In the genomic region with DNA sequence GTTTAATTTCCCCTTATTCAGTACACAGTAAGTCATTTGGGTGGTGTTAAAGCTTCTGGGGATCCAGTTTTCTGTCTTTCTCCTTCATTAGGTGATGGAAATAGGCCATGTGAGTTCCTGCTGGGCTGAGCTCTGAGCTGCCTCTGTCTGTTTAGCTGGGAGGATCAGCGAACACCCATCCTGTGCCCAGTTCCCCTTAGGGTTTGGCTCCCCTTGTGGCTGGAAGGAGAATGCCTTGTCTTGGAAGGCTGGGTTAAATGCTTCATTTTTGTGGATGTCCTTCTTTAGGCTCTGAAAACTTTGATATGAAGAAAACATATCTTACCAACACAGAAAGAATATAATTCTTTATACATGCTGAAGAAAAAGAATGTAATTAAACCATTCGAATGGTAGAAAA, we compare ENCODE assay signal across 9 mouse cellular contexts. TPM values are rescaled to one million over a fixed set of nuclear protein-coding genes. Genes with fewer than 3 reads are reported as not detected.
DNase-seq lines count a peak whose midpoint lies in the region; ATAC-seq and TF ChIP-seq lines count a peak whose summit lies in the region.
"Had no signal": no experiment of that assay in that cellular context is flagged by ENCODE, and none has a peak within 500 bp of the region (broad histone marks: within the 10 kb centered on the region; RNA-seq: fewer than 3 reads in every experiment).

No protein-coding gene starts in this region.

- H3K27ac ChIP-seq in heart, adult 2 months = no peak overlapping the region
- H3K27ac ChIP-seq in bone marrow, adult 2 months (ENCODE audit: control insufficient read depth, insufficient read depth, low read depth, low read length, poor library complexity) = no peak overlapping the region
- H3K27ac ChIP-seq in forebrain, embryonic 15.5 days (replicated peaks) = no peak overlapping the region
- no peak overlapping the region for H3K27ac ChIP-seq in forebrain, embryonic 11.5 days (ENCODE audit: low read depth, low read length)
- H3K27ac ChIP-seq: limb, embryonic 12.5 days had no signal

- no peaks in the 10 kb centered on the region for H3K36me3 ChIP-seq in heart, adult 2 months (ENCODE audit: control insufficient read depth, insufficient read depth, low read length)
- peaks cover under 1% of the 10 kb centered on the region for H3K36me3 ChIP-seq in C2C12 (ENCODE audit: control insufficient read depth, insufficient read depth)
- no peaks in the 10 kb centered on the region for H3K36me3 ChIP-seq in forebrain, embryonic 15.5 days
- no peaks in the 10 kb centered on the region for H3K36me3 ChIP-seq in forebrain, embryonic 11.5 days (ENCODE audit: control insufficient read depth, insufficient read depth, low read length)
- H3K36me3 ChIP-seq: limb, embryonic 12.5 days had no signal

- peaks cover 4% of the 10 kb centered on the region for H3K79me3 ChIP-seq in C2C12 (ENCODE audit: low read depth)

- peaks cover 1% of the 10 kb centered on the region; the same call in 1 of the 2 replicates for H3K4me1 ChIP-seq in heart, adult 2 months (ENCODE audit: control insufficient read depth, insufficient read depth, low read length)
- H3K4me1 ChIP-seq in bone marrow, adult 2 months (ENCODE audit: control insufficient read depth, insufficient read depth, low read length) = no peaks in the 10 kb centered on the region
- H3K4me1 ChIP-seq in forebrain, embryonic 15.5 days = no peaks in the 10 kb centered on the region
- no peaks in the 10 kb centered on the region for H3K4me1 ChIP-seq in forebrain, embryonic 11.5 days (replicated peaks; ENCODE audit: control insufficient read depth, insufficient read depth, low read length)
- H3K4me1 ChIP-seq: limb, embryonic 12.5 days had no signal

- H3K79me2 ChIP-seq in heart, adult 2 months (replicated peaks; ENCODE audit: control insufficient read depth, insufficient read depth, low read length) = peaks cover 2% of the 10 kb centered on the region; the same call in 1 of the 2 replicates
- peaks cover 14% of the 10 kb centered on the region for H3K79me2 ChIP-seq in C2C12 (ENCODE audit: control insufficient read depth, insufficient read depth)

- WGBS in heart, adult 2 months = 64% methylated on average over 2 of the region's 2 CpGs
- 60% methylated on average over 2 of the region's 2 CpGs for WGBS in bone marrow, adult 2 months
- whole genome bisulfite sequencing in forebrain, embryonic 15.5 days = 68% methylated on average over 2 of the region's 2 CpGs
- 67% methylated on average over 2 of the region's 2 CpGs for WGBS in forebrain, embryonic 11.5 days

- TF ChIP-seq CTCF in heart, adult 2 months (IDR thresholded peaks at IDR 0.05) = peak; percentile 90
- peak; percentile 36 for TF ChIP-seq CTCF in C2C12 (IDR thresholded peaks at IDR 0.05; ENCODE audit: control insufficient read depth, insufficient read depth, insufficient read length)
- TF ChIP-seq CTCF in bone marrow, adult 2 months (IDR thresholded peaks at IDR 0.05; ENCODE audit: control insufficient read depth, insufficient read depth, low read length) = peak; percentile 81

- no peak for TF ChIP-seq EP300 in heart, adult 2 months (IDR thresholded peaks at IDR 0.05; ENCODE audit: insufficient read depth, low read depth, low read length)

- H3K9me3 ChIP-seq in forebrain, embryonic 15.5 days = no peaks in the 10 kb centered on the region
- no peaks in the 10 kb centered on the region for H3K9me3 ChIP-seq in forebrain, embryonic 11.5 days (ENCODE audit: control insufficient read depth, low read length)
- H3K9me3 ChIP-seq: limb, embryonic 12.5 days had no signal

- no peak overlapping the region for H3K4me2 ChIP-seq in forebrain, embryonic 15.5 days (replicated peaks)
- no peak overlapping the region for H3K4me2 ChIP-seq in forebrain, embryonic 11.5 days (ENCODE audit: low read depth, low read length, severe bottlenecking)
- H3K4me2 ChIP-seq: limb, embryonic 12.5 days had no signal

- TF ChIP-seq POLR2A in heart, adult 2 months (IDR thresholded peaks at IDR 0.05; ENCODE audit: insufficient read depth, low read depth, low read length) = no peak
- no peak for TF ChIP-seq POLR2A in bone marrow, adult 2 months (IDR thresholded peaks at IDR 0.05; ENCODE audit: borderline replicate concordance, control insufficient read depth, low read depth, low read length)

- no peak overlapping the region for H3ac ChIP-seq in C2C12 (ENCODE audit: control insufficient read depth, insufficient read length, low read depth)

- H3K4me3 ChIP-seq in heart, adult 2 months = no peak overlapping the region
- no peak overlapping the region for H3K4me3 ChIP-seq in C2C12 (ENCODE audit: insufficient read depth, poor library complexity, severe bottlenecking)
- H3K4me3 ChIP-seq in bone marrow, adult 2 months (replicated peaks; ENCODE audit: control insufficient read depth, low read depth, low read length) = no peak overlapping the region
- H3K4me3 ChIP-seq in forebrain, embryonic 15.5 days = no peak overlapping the region
- H3K4me3 ChIP-seq in forebrain, embryonic 11.5 days (ENCODE audit: low read depth, low read length) = no peak overlapping the region
- H3K4me3 ChIP-seq: limb, embryonic 12.5 days had no signal

- ATAC-seq in forebrain, embryonic 15.5 days (replicated peaks) = no peak
- ATAC-seq in forebrain, embryonic 11.5 days (replicated peaks; ENCODE audit: low FRiP score) = no peak

- H3K9ac ChIP-seq in heart, adult 2 months (ENCODE audit: low read depth, low read length) = no peak overlapping the region
- no peak overlapping the region for H3K9ac ChIP-seq in forebrain, embryonic 15.5 days (replicated peaks)
- H3K9ac ChIP-seq in forebrain, embryonic 11.5 days (ENCODE audit: low read length) = no peak overlapping the region
- H3K9ac ChIP-seq: limb, embryonic 12.5 days had no signal

- intact Hi-C loops in heart, adult 2 months (cut with DNase I) = no loop called here
- intact Hi-C loops in heart, postnatal 25 days (cut with DNase I) = no loop called here

- H3K27me3 ChIP-seq in heart, adult 2 months (ENCODE audit: control insufficient read depth, insufficient read depth, low read length) = no peaks in the 10 kb centered on the region
- no peaks in the 10 kb centered on the region for H3K27me3 ChIP-seq in C2C12 (ENCODE audit: control insufficient read depth, insufficient read depth, insufficient read length)
- H3K27me3 ChIP-seq in forebrain, embryonic 15.5 days = no peaks in the 10 kb centered on the region
- no peaks in the 10 kb centered on the region for H3K27me3 ChIP-seq in forebrain, embryonic 11.5 days (ENCODE audit: control insufficient read depth, insufficient read depth, low read length)
- H3K27me3 ChIP-seq: limb, embryonic 12.5 days had no signal

- peak; percentile 21 to 26 for DNase-seq in heart, adult 2 months
- no peak for DNase-seq in heart, postnatal 25 days (ENCODE audit: low spot score)
- DNase-seq in kidney, postnatal 14 days = peak; percentile 38
- DNase-seq in retina, postnatal 7 days (ENCODE audit: low read depth, low spot score) = peak; percentile 20
- no peak for DNase-seq in forebrain, embryonic 11.5 days (ENCODE audit: low spot score)

TF ChIP-seq in C2C12, 6 proteins besides CTCF, POLR2A, EP300 and RAD21:
- TF ChIP-seq MYOD1 (IDR thresholded peaks at IDR 0.05; ENCODE audit: control insufficient read depth, insufficient read length, low read depth) (no peak), MAX (IDR thresholded peaks at IDR 0.05) (no peak), MYOG (IDR thresholded peaks at IDR 0.05; ENCODE audit: control insufficient read depth, extremely low read depth, insufficient read length) (no peak), USF1 (IDR thresholded peaks at IDR 0.05; ENCODE audit: low read depth) (no peak), CEBPB (IDR thresholded peaks at IDR 0.05; ENCODE audit: low read depth) (no peak), FOSL1 (IDR thresholded peaks at IDR 0.05; ENCODE audit: insufficient read depth, low read length, poor library complexity, severe bottlenecking) (no peak)
TF ChIP-seq in C2C12: peak in this region for 0.

RNA-seq across cellular contexts. Expression of gene Abi2, which starts 19.5 kb away (rescaled TPM):
- total RNA-seq in heart, adult 2 months (2021) = 10 to 100 TPM; 16.7 to 18.2 TPM
- 7.0 and 9.9 TPM in 2 replicates for polyA plus RNA-seq in heart, adult 2 months (2012; rRNA removed)
- total RNA-seq in heart, postnatal 25 days (2021) = 10 to 100 TPM; 17.6 to 22.2 TPM
- 4.8 TPM for polyA plus RNA-seq in C2C12 (2012; fragmentation: generic; extraction: Trizol)
- 2.9 and 3.7 TPM in 2 replicates for polyA plus RNA-seq in bone marrow, adult 2 months (2011; ENCODE audit: insufficient read depth, insufficient read length, low replicate concordance, missing spikeins)
- 68.9 and 71.0 TPM in 2 replicates for polyA plus RNA-seq in forebrain, embryonic 15.5 days (2015; fragmentation: Nextera tagmentation; extraction: Ambion mirVana)
- polyA plus RNA-seq in forebrain, embryonic 11.5 days (2014; fragmentation: Nextera tagmentation; extraction: Ambion mirVana) = 58.5 and 66.8 TPM in 2 replicates

Comparison
In these comparisons a context has a peak if more than half of its experiments do, and no peak if none do; other contexts are left out.
1. DNase-seq: peak in heart, adult 2 months (2 of 2), kidney, postnatal 14 days (single experiment) and retina, postnatal 7 days (single experiment); none in heart, postnatal 25 days (single experiment) and forebrain, embryonic 11.5 days (single experiment).
2. CTCF ChIP-seq: peak in every context shown above with its lines; median percentile 90 in heart, adult 2 months; 81 in bone marrow, adult 2 months; 36 in C2C12.